Mouse (Mus musculus): Measurements from ENCODE around the gene Tc2n. TPM values are rescaled to one million over a fixed set of nuclear protein-coding genes. Genes with fewer than 3 reads are reported as not detected.

The Tc2n gene
- polyA plus RNA-seq (2016; fragmentation: Nextera tagmentation; extraction: Ambion mirVana) = 0.40 and 0.41 TPM in 2 replicates

- peaks cover 8% of the 10 kb centered on the region for H3K27me3 ChIP-seq
- H3K9ac ChIP-seq (replicated peaks) = peak within 1 kb of the TSS; percentile 57
- H3K27ac ChIP-seq = no peak within 1 kb of the TSS
- H3K9me3 ChIP-seq = no peaks in the 10 kb centered on the region
- WGBS = under 1% methylated on average over 69 of the region's 75 CpGs
- peak; percentile 97 for ATAC-seq (ENCODE audit: insufficient number of reproducible peaks, insufficient read depth, low FRiP score, low TSS enrichment, low read depth)
- peak within 1 kb of the TSS; percentile 67 for H3K4me3 ChIP-seq (replicated peaks)
- H3K4me2 ChIP-seq = peak within 1 kb of the TSS; percentile 91
- no peaks in the 10 kb centered on the region for H3K36me3 ChIP-seq
- no peaks in the 10 kb centered on the region for H3K4me1 ChIP-seq (replicated peaks)
These were observed at the start of gene Tc2n for GRCm38 (mm10) chr12:101718054-101718754. Gene Tc2n, minus strand, starts transcription at chr12:101718523.

GRCm38 (mm10) chr12:101767306-101768053 is 49.2 kb upstream of the Tc2n start:
- no peak for ATAC-seq (ENCODE audit: insufficient number of reproducible peaks, insufficient read depth, low FRiP score, low TSS enrichment, low read depth)
- WGBS = 43% methylated on average over 9 of the region's 9 CpGs

GRCm38 (mm10) chr12:101766228-101766852 is 48.0 kb upstream of the Tc2n start:
- H3K9me3 ChIP-seq = no peaks in the 10 kb centered on the region
- no peaks in the 10 kb centered on the region for H3K36me3 ChIP-seq
- ATAC-seq (ENCODE audit: insufficient number of reproducible peaks, insufficient read depth, low FRiP score, low TSS enrichment, low read depth) = no peak
- H3K27me3 ChIP-seq = no peaks in the 10 kb centered on the region
- 89% methylated on average over 3 of the region's 3 CpGs for WGBS
- no peak overlapping the region for H3K4me2 ChIP-seq
- peaks cover 15% of the 10 kb centered on the region for H3K4me1 ChIP-seq (replicated peaks)
- H3K4me3 ChIP-seq (replicated peaks) = no peak overlapping the region
- no peak overlapping the region for H3K9ac ChIP-seq (replicated peaks)
- no peak overlapping the region for H3K27ac ChIP-seq

More at GRCm38 (mm10) chr12:101767306-101768053, 49.2 kb upstream of the Tc2n start:
- H3K4me3 ChIP-seq (replicated peaks) = no peak overlapping the region
- H3K4me1 ChIP-seq (replicated peaks) = peaks cover 15% of the 10 kb centered on the region
- H3K36me3 ChIP-seq = no peaks in the 10 kb centered on the region
- H3K9ac ChIP-seq (replicated peaks) = no peak overlapping the region
- H3K27me3 ChIP-seq = no peaks in the 10 kb centered on the region
- 0 out of 2 replicates have a peak overlapping the region, but pooled peaks have one; percentile 23 for H3K27ac ChIP-seq
- no peak overlapping the region for H3K4me2 ChIP-seq
- no peaks in the 10 kb centered on the region for H3K9me3 ChIP-seq

- no peaks in the 10 kb centered on the region for H3K27me3 ChIP-seq
- WGBS = 82% methylated on average over 5 of the region's 5 CpGs
- no peak overlapping the region for H3K27ac ChIP-seq
- no peak overlapping the region for H3K4me2 ChIP-seq
- no peaks in the 10 kb centered on the region for H3K36me3 ChIP-seq
- no peak for ATAC-seq (ENCODE audit: insufficient number of reproducible peaks, insufficient read depth, low FRiP score, low TSS enrichment, low read depth)
- peaks cover 15% of the 10 kb centered on the region for H3K4me1 ChIP-seq (replicated peaks)
- H3K9ac ChIP-seq (replicated peaks) = no peak overlapping the region
- no peak overlapping the region for H3K4me3 ChIP-seq (replicated peaks)
- H3K9me3 ChIP-seq = no peaks in the 10 kb centered on the region
These were observed 46.5 kb upstream of the Tc2n start for GRCm38 (mm10) chr12:101764870-101765269.

GRCm38 (mm10) chr12:101763065-101763464 is 44.7 kb upstream of the Tc2n start:
- no peak overlapping the region for H3K4me2 ChIP-seq
- H3K4me1 ChIP-seq (replicated peaks) = peaks cover 15% of the 10 kb centered on the region
- 47% methylated on average over 3 of the region's 3 CpGs for WGBS
- H3K4me3 ChIP-seq (replicated peaks) = no peak overlapping the region
- H3K36me3 ChIP-seq = no peaks in the 10 kb centered on the region
- no peaks in the 10 kb centered on the region for H3K27me3 ChIP-seq
- no peaks in the 10 kb centered on the region for H3K9me3 ChIP-seq
- 0 out of 2 replicates have a peak, but pooled peaks have one; percentile 21 for ATAC-seq (ENCODE audit: insufficient number of reproducible peaks, insufficient read depth, low FRiP score, low TSS enrichment, low read depth)
- H3K9ac ChIP-seq (replicated peaks) = no peak overlapping the region
- H3K27ac ChIP-seq = 0 out of 2 replicates have a peak overlapping the region, but pooled peaks have one; percentile 17

- no peak overlapping the region for H3K4me3 ChIP-seq (replicated peaks)
- WGBS = 84% methylated on average over 5 of the region's 5 CpGs
- ATAC-seq (ENCODE audit: insufficient number of reproducible peaks, insufficient read depth, low FRiP score, low TSS enrichment, low read depth) = no peak
These were observed 43.7 kb upstream of the Tc2n start for GRCm38 (mm10) chr12:101762054-101762453.

GRCm38 (mm10) chr12:101759440-101760045 is 41.2 kb upstream of the Tc2n start:
- H3K4me1 ChIP-seq (replicated peaks) = peaks cover 5% of the 10 kb centered on the region; the same call in 1 of the 2 replicates
- H3K27ac ChIP-seq = no peak overlapping the region
- no peaks in the 10 kb centered on the region for H3K9me3 ChIP-seq
- no peak overlapping the region for H3K4me3 ChIP-seq (replicated peaks)
- H3K27me3 ChIP-seq = no peaks in the 10 kb centered on the region
- 63% methylated on average over 6 of the region's 6 CpGs for WGBS
- no peaks in the 10 kb centered on the region for H3K36me3 ChIP-seq
- no peak overlapping the region for H3K4me2 ChIP-seq
- H3K9ac ChIP-seq (replicated peaks) = no peak overlapping the region
- ATAC-seq (ENCODE audit: insufficient number of reproducible peaks, insufficient read depth, low FRiP score, low TSS enrichment, low read depth) = no peak

More at GRCm38 (mm10) chr12:101762054-101762453, 43.7 kb upstream of the Tc2n start:
- H3K27ac ChIP-seq = no peak overlapping the region
- H3K27me3 ChIP-seq = no peaks in the 10 kb centered on the region
- H3K36me3 ChIP-seq = no peaks in the 10 kb centered on the region
- peaks cover 15% of the 10 kb centered on the region for H3K4me1 ChIP-seq (replicated peaks)
- H3K9me3 ChIP-seq = no peaks in the 10 kb centered on the region
- no peak overlapping the region for H3K4me2 ChIP-seq
- no peak overlapping the region for H3K9ac ChIP-seq (replicated peaks)

GRCm38 (mm10) chr12:101758698-101759097 is 40.4 kb upstream of the Tc2n start:
- Histone ChIP-seq H3K4me1 (replicated peaks) (0 out of 2 replicates have a peak, but pooled peaks cover under 1% of the 10 kb centered on the region), H3K4me2 (no peak overlapping the region), H3K27me3 (no peaks in the 10 kb centered on the region), H3K4me3 (replicated peaks) (no peak overlapping the region), H3K9me3 (no peaks in the 10 kb centered on the region), H3K36me3 (no peaks in the 10 kb centered on the region), H3K9ac (replicated peaks) (no peak overlapping the region), H3K27ac (no peak overlapping the region)
- ATAC-seq (ENCODE audit: insufficient number of reproducible peaks, insufficient read depth, low FRiP score, low TSS enrichment, low read depth) = no peak

GRCm38 (mm10) chr12:101742375-101742774 is 24.1 kb upstream of the Tc2n start:
- no peak for ATAC-seq (ENCODE audit: insufficient number of reproducible peaks, insufficient read depth, low FRiP score, low TSS enrichment, low read depth)
- WGBS = 22% methylated on average over 2 of the region's 2 CpGs
- H3K4me1 ChIP-seq (replicated peaks) = no peaks in the 10 kb centered on the region

GRCm38 (mm10) chr12:101740486-101740885 is 22.2 kb upstream of the Tc2n start:
- H3K4me3 ChIP-seq (replicated peaks) = no peak overlapping the region
- ATAC-seq (ENCODE audit: insufficient number of reproducible peaks, insufficient read depth, low FRiP score, low TSS enrichment, low read depth) = no peak
- 78% methylated on average over 2 of the region's 2 CpGs for WGBS
- no peaks in the 10 kb centered on the region for H3K4me1 ChIP-seq (replicated peaks)
- H3K36me3 ChIP-seq = no peaks in the 10 kb centered on the region
- no peaks in the 10 kb centered on the region for H3K9me3 ChIP-seq
- H3K9ac ChIP-seq (replicated peaks) = no peak overlapping the region
- no peaks in the 10 kb centered on the region for H3K27me3 ChIP-seq
- no peak overlapping the region for H3K4me2 ChIP-seq
- H3K27ac ChIP-seq = no peak overlapping the region

More at GRCm38 (mm10) chr12:101742375-101742774, 24.1 kb upstream of the Tc2n start:
- Histone ChIP-seq H3K9ac (replicated peaks) (no peak overlapping the region), H3K36me3 (no peaks in the 10 kb centered on the region), H3K4me2 (no peak overlapping the region), H3K9me3 (no peaks in the 10 kb centered on the region), H3K27ac (no peak overlapping the region), H3K4me3 (replicated peaks) (no peak overlapping the region), H3K27me3 (no peaks in the 10 kb centered on the region)

GRCm38 (mm10) chr12:101740045-101740444 is 21.7 kb upstream of the Tc2n start:
- Histone ChIP-seq H3K4me3 (replicated peaks) (no peak overlapping the region), H3K4me1 (replicated peaks) (no peaks in the 10 kb centered on the region)

More at GRCm38 (mm10) chr12:101740045-101740444, 21.7 kb upstream of the Tc2n start:
- H3K27me3 ChIP-seq = no peaks in the 10 kb centered on the region
- no peak overlapping the region for H3K9ac ChIP-seq (replicated peaks)
- H3K27ac ChIP-seq = no peak overlapping the region
- no peaks in the 10 kb centered on the region for H3K36me3 ChIP-seq
- no peak overlapping the region for H3K4me2 ChIP-seq
- no peaks in the 10 kb centered on the region for H3K9me3 ChIP-seq
- WGBS = 52% methylated on average over 2 of the region's 2 CpGs
- ATAC-seq (ENCODE audit: insufficient number of reproducible peaks, insufficient read depth, low FRiP score, low TSS enrichment, low read depth) = no peak

Data from limb, embryonic 12.5 days (tissue).